Mouse (Mus musculus) testis, adult 2 months (tissue): ENCODE measurements around the gene March5.

Experiments used
- CTCF ChIP-seq: fragments of 200-500 bp; IDR thresholded peaks from 2 replicates; pipeline ENCODE4 v1.5.1; 2012; ENCODE audit warnings: low read depth, mild to moderate bottlenecking, inconsistent platforms, low read length, moderate library complexity; ENCODE audit not compliant: control insufficient read depth, insufficient read depth, insufficient replicate concordance
- POLR2A ChIP-seq: fragments of 200-500 bp; IDR thresholded peaks from 2 replicates; pipeline ENCODE4 v1.6.1; 2012; ENCODE audit warnings: low read depth, mild to moderate bottlenecking, inconsistent platforms, low read length, moderate library complexity; ENCODE audit not compliant: control insufficient read depth

- TF ChIP-seq CTCF (no peak), POLR2A (no peak)
Observed at GRCm38 (mm10) chr19:37174116-37174715, 33.1 kb upstream of the March5 start.
